Mouse (Mus musculus) midbrain, embryonic 12.5 days (tissue): Measurements from ENCODE around the gene Prl2c3. TPM values are rescaled to one million over a fixed set of nuclear protein-coding genes. Genes with fewer than 3 reads are reported as not detected.
"Not testable (repeated sequence)": the region's sequence is repeated elsewhere in the genome, so short reads cannot be mapped to it uniquely, and the experiment has no call there.

Source experiments
- ATAC-seq: fragments of 200-750 bp; cut with Nextera tagmentation; 2 replicates; pipeline ENCODE4 v1.8.0; 2017; ENCODE audit warnings: low read depth, moderate TSS enrichment, moderate library complexity; ENCODE audit not compliant: low FRiP score
- H3K27ac ChIP-seq: fragments of 300-500 bp; sonication (generic); replicated peaks from 2 replicates; pipeline ENCODE4 v1.5.1; 2016; ENCODE audit warnings: mild to moderate bottlenecking
- H3K27me3 ChIP-seq: fragments of 300-500 bp; sonication (generic); 2 replicates; pipeline ENCODE4 v1.6.1; 2016; ENCODE audit warnings: mild to moderate bottlenecking
- H3K36me3 ChIP-seq: fragments of 300-500 bp; sonication (generic); 2 replicates; pipeline ENCODE4 v1.6.1; 2016
- H3K4me1 ChIP-seq: fragments of 300-500 bp; sonication (generic); 2 replicates; pipeline ENCODE4 v1.6.1; 2016
- H3K4me2 ChIP-seq: fragments of 300-500 bp; sonication (generic); replicated peaks from 2 replicates; pipeline ENCODE4 v1.6.1; 2016; ENCODE audit warnings: mild to moderate bottlenecking, moderate library complexity
- H3K4me3 ChIP-seq: fragments of 300-500 bp; sonication (generic); 2 replicates; pipeline ENCODE4 v1.5.1; 2016; ENCODE audit warnings: mild to moderate bottlenecking
- H3K9ac ChIP-seq: fragments of 300-500 bp; sonication (generic); replicated peaks from 2 replicates; pipeline ENCODE4 v1.6.1; 2016; ENCODE audit warnings: mild to moderate bottlenecking, moderate library complexity
- H3K9me3 ChIP-seq: fragments of 300-500 bp; sonication (generic); 2 replicates; pipeline ENCODE4 v1.6.1; 2016; ENCODE audit warnings: mild to moderate bottlenecking
- WGBS: fragments of 180-500 bp; shearing (Covaris S2); methylation state at CpG from one replicate; pipeline ENCODE4 v1.1.7; 2016; 5-methylcytosine and 5-hydroxymethylcytosine counted together
- polyA plus RNA-seq: library from polyadenylated mRNA; unstranded; fragments of >200 nt; fragmentation: Nextera tagmentation; extraction: Ambion mirVana; gene quantifications from 2 replicates; pipeline ENCODE4 v1.2.1, GENCODE M21; 2016

Gene Prl2c3
- polyA plus RNA-seq, result 0.94 TPM in 1 of 2 replicates, not detected in the other

DNA sequence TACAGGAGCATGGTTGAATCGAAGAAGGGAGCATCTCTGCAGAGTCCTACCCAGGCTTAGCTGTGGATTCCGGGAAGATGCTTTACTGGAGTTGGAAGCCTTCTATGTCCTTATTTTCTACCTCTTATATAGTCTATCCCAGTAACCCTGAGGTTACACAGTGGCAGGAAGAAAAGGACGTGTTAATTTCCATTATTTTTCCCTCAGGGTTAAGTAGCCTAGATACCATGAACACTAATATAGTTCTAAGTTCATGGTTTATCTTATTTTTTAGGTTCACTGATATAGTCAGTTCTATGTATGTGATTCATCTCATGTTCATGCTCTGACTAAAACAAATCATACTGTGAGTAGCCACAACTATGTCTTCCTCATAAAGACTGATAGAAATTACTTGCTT is at the start of gene Prl2c3:
TSS of gene Prl2c3 (minus strand) at position 101 of the 400 bp plus-strand sequence.
- not testable (repeated sequence) for H3K9ac ChIP-seq, H3K4me3 ChIP-seq, H3K27me3 ChIP-seq, H3K4me2 ChIP-seq, H3K4me1 ChIP-seq, ATAC-seq, H3K27ac ChIP-seq, H3K36me3 ChIP-seq
- H3K9me3 ChIP-seq, result peaks cover 16% of the 10 kb centered on the region
- 73% methylated on average over 3 of the region's 3 CpGs for WGBS

DNA sequence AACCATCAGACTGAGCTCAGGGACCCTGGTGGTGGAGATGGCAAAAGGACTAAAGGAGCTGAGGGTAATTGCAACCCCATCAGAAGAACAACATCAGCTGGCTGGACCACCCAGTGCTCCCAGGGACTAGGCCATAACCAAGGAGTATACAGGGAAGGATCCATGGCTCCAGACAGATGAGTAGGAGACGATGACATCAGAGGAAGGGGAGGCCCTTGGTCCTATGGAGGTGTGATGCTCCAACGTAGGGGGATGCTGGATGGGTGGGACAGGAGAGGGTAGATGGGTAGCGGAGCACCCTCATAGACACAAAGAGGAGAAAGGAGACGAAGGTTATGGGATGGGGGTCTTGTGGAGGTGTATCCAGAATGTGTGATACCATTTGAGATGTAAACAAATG is 48.4 kb upstream of the Prl2c3 start:
- peaks cover 38% of the 10 kb centered on the region for H3K9me3 ChIP-seq
- H3K36me3 ChIP-seq, H3K4me2 ChIP-seq, H3K27me3 ChIP-seq, H3K4me3 ChIP-seq, H3K9ac ChIP-seq, H3K27ac ChIP-seq, H3K4me1 ChIP-seq: not testable (repeated sequence)
- WGBS, result 78% methylated on average over 4 of the region's 4 CpGs
- peak; percentile 29; the same call in 1 of the 2 replicates for ATAC-seq

DNA sequence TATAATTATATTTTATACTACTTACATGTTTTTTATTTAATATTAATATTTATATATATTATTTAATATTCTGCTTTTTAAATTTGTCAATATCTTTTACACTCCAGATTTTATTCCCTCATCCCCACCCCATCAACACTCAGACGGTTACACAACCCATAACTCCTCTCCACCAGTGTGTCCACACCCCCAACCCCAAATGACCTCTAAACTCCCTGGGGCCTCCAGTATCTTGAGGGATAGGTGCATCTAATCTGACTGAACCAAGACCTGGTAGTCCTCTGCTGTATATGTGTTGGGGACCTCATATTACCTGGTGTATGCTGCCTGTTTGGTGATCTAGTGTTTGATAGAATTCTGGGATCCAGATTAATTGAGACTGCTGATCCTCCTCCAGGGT is 44.8 kb upstream of the Prl2c3 start:
- not testable (repeated sequence) for H3K4me1 ChIP-seq, H3K27me3 ChIP-seq, H3K4me3 ChIP-seq, H3K9ac ChIP-seq, H3K4me2 ChIP-seq, H3K27ac ChIP-seq, H3K36me3 ChIP-seq
- peaks cover 48% of the 10 kb centered on the region for H3K9me3 ChIP-seq
- WGBS, result 88% methylated on average over 1 of the region's 1 CpGs
- peak; percentile 24; the same call in 1 of the 2 replicates for ATAC-seq

DNA sequence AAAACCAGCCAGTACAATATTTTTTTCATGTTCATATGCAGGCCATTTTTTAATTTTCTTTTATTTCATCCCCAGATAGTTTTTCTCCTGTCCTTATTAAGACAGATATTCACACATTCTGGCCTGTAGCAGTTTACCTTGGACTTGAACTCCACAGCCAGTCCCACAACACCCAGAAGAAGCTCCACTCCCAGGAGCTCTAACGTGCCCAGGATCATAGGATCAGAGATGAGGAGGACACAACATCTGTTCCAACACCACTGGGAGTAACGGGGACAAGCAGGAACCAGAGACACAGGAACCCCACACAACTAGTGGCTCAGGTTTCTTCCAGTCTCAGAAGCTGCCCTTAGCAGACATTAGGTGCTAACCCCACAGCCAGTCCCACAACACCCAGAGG is 37.7 kb upstream of the Prl2c3 start:
- not testable (repeated sequence) for H3K9ac ChIP-seq, H3K27me3 ChIP-seq, H3K4me1 ChIP-seq, H3K4me2 ChIP-seq, H3K4me3 ChIP-seq, H3K36me3 ChIP-seq, H3K27ac ChIP-seq
- peaks cover 68% of the 10 kb centered on the region for H3K9me3 ChIP-seq
- WGBS, result 70% methylated on average over 2 of the region's 2 CpGs
- peak; percentile 45 for ATAC-seq

DNA sequence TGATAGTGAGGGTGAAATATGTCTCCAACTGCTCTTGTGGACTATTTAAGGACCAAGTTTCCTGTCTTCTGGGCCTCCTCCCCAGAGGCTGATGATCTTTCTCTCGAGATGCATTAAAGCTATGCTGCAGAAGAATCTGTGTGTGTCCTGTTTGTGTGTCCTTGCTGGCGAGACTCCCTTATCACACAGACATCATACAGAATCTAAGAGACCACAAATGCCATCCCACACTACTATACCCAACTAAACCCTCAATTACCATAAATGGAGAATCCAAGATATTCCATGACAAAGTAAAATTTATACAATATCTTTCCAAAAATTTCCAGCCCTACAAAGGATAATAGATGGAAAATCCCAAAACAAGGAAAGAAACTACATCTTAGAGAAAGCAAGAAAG is 31.9 kb upstream of the Prl2c3 start:
- 0 out of 2 replicates have a peak, but pooled peaks have one; percentile 34 for ATAC-seq
- no peak overlapping the region for H3K4me3 ChIP-seq
- no peak overlapping the region for H3K9ac ChIP-seq
- no peak overlapping the region for H3K27ac ChIP-seq
- WGBS, result 73% methylated on average over 2 of the region's 2 CpGs
- no peaks in the 10 kb centered on the region for H3K4me1 ChIP-seq
- no peaks in the 10 kb centered on the region for H3K27me3 ChIP-seq
- no peak overlapping the region for H3K4me2 ChIP-seq
- peaks cover 61% of the 10 kb centered on the region for H3K9me3 ChIP-seq
- no peaks in the 10 kb centered on the region for H3K36me3 ChIP-seq

DNA sequence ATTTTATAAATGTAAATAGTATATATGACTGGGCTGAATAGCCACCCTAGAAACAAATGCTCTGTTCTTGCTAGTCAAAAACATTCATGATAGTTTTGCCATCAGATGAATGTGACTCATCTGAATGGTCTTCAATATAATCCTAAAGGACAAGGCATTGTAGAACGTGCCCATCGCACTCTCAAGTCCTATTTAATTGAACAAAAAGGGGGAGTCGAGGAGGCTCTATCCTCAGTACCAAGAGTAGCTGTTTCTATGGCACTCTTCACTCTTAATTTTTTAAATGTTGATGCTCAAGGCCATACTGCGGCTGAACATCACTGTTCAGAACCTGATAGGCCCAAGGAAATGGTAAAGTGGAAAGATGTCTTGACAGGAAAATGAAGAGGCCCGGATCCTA is 29.2 kb upstream of the Prl2c3 start:
- Histone ChIP-seq H3K4me3 (no peak overlapping the region), H3K4me1 (no peaks in the 10 kb centered on the region), H3K4me2 (no peak overlapping the region), H3K9me3 (peaks cover 54% of the 10 kb centered on the region), H3K36me3 (no peaks in the 10 kb centered on the region), H3K27ac (no peak overlapping the region), H3K9ac (no peak overlapping the region), H3K27me3 (no peaks in the 10 kb centered on the region)
- WGBS, result 81% methylated on average over 5 of the region's 5 CpGs
- no peak for ATAC-seq

DNA sequence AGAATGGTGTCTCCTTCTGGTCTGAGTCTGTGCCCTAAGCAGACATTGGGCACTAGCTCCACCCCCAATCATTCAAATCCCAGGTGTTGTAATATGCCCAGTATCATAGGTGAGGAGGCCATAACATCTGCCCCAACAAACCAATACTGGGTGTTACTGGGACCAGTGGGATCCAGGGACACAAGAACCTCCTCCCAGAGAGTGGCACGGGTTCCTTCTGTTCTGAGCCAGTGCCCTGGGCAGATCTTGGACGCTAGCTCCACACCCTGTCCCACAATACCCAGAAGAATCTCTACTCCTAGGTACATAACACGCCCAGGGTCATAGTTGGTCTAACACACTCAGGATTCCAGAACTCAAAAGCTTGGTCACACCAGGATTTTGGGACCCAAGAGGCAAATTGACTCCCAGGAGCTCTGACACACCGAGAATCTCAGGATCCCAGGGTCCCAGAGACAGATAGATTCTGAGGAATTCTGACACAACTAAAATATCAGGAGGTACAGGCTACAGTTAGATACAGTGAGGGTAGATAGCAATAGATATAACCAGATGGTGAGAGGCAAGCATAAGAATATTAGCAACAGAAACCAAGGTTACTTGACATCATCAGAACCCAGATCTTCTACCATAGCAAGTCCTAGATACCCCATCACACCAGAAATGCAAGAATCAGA is 24.8 kb upstream of the Prl2c3 start:
- ATAC-seq, result peak; percentile 76
- H3K9ac ChIP-seq, H3K4me3 ChIP-seq, H3K4me2 ChIP-seq, H3K27me3 ChIP-seq, H3K27ac ChIP-seq, H3K36me3 ChIP-seq, H3K4me1 ChIP-seq: not testable (repeated sequence)
- H3K9me3 ChIP-seq, result peaks cover 28% of the 10 kb centered on the region
- WGBS, result 71% methylated on average over 4 of the region's 4 CpGs

DNA sequence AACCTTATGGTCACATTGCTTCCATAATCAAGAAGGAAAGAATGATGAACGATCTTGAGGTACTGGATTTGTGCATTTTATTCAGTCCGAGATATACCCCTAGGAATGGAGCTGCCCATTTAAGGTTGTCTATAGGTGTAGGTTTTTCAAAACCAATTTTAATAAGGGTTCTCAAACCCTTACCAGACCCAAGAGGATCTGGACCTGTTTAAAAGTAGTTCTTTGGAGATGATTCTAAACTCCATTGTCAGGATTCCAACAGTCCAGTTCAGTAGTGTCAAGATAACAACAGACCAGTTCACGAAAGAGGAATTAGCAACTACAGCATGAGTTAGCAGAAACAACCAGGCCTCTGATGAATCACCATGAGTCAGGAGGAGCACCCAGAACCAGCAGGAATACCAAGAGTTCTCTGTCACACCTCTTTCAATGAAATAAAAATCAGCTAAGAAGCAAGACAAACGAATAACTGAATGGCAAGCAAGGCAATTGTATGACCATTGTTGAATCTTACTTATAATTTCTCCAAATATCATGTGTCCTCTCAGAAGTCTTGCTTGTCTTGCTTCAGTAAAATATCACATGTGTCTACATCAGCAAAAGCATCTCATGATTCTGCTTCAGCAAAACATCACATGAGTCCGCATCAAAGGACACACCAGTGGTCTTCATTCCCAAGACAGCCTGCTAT is 14.0 kb upstream of the Prl2c3 start:
- not testable (repeated sequence) for H3K27ac ChIP-seq
- peaks cover 31% of the 10 kb centered on the region for H3K9me3 ChIP-seq

DNA sequence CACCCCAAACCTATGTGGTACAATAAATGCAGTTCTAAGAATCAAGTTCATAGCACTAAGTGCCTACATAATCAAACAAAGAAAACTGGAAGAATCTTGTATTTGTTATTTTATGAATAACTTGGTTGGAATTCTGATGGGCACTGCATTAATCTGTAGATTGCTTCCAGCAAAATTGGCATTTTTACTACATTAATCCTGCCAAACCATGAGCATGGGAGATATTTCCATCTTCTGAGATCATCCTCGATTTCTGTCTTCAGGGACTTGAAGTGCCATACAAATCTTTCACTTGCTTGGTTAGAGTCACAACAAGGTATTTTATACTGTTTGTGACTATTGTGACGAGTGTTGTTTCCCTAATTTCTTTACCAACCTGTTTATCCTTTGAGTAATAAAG is 9.7 kb upstream of the Prl2c3 start:
- Histone ChIP-seq H3K4me3 (no peak overlapping the region), H3K9ac (no peak overlapping the region), H3K4me1 (no peaks in the 10 kb centered on the region), H3K27ac (no peak overlapping the region), H3K36me3 (no peaks in the 10 kb centered on the region), H3K4me2 (no peak overlapping the region), H3K27me3 (no peaks in the 10 kb centered on the region), H3K9me3 (peaks cover 39% of the 10 kb centered on the region)
- 62% methylated on average over 2 of the region's 2 CpGs for WGBS
- no peak for ATAC-seq

More for the DNA sequence above, 14.0 kb upstream of the Prl2c3 start:
- ATAC-seq, H3K4me2 ChIP-seq, H3K4me1 ChIP-seq, H3K9ac ChIP-seq, H3K27me3 ChIP-seq, H3K4me3 ChIP-seq, H3K36me3 ChIP-seq: not testable (repeated sequence)
- 81% methylated on average over 5 of the region's 5 CpGs for WGBS

DNA sequence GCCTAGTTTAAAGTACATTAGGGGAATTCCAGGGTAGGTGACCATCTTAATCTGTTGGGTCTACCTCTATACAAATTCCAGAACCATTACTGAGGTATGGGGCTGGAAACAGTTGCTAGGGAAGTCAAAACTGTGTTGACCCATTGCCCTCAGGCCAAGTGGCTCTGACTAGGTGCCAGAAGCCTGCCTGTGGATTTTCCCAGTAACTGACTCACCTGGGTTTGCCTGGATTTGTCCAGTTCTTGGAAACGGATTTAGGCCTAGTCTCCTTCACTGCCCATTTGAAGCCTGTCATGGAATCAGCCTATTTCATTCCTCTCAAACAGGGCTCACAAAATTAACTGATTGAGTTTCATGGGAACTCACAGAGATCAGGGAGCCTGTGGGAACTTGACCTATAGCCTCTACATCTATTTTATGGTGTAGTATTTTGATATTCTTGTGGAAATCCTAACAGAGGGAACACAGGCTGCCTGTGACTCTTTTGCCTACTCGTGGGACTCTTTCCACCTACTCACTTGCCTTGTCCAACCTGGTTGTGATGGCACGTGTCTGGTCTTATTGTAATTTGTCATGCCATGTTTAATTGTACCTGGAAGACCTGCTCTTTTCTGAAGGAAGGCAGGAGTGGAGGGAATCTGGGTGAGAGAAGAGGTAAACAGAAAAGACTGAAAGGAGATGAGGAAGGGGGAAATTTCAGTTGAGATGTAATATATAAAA is 9.1 kb upstream of the Prl2c3 start:
- H3K4me2 ChIP-seq, H3K36me3 ChIP-seq, H3K4me1 ChIP-seq, H3K9ac ChIP-seq, H3K4me3 ChIP-seq, H3K27me3 ChIP-seq, H3K27ac ChIP-seq: not testable (repeated sequence)
- WGBS, result 66% methylated on average over 3 of the region's 3 CpGs
- H3K9me3 ChIP-seq, result peaks cover 36% of the 10 kb centered on the region
- 0 out of 2 replicates have a peak, but pooled peaks have one; percentile 9 for ATAC-seq

DNA sequence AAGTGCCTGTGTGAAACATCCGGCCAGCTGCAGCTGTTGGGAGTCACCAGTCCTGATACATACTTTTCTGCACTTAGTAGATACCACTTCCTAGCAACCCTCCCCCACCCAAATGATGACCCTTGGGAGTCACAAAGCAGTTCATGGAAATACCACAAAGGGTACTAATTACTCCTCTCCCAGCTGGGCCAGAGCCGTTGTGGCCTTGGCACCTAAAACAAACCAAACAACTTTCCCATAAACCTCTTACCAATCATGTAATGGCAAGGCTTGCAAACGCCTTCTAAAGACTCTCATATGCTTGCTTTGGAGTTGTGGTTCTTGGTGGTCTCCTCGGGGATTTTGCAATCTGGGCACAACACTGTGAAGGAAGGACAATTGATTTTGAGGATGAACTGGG is 6.6 kb upstream of the Prl2c3 start:
- not testable (repeated sequence) for H3K4me1 ChIP-seq, ATAC-seq, H3K27me3 ChIP-seq, H3K9ac ChIP-seq, H3K27ac ChIP-seq, H3K4me3 ChIP-seq, H3K4me2 ChIP-seq, H3K36me3 ChIP-seq
- WGBS, result 65% methylated on average over 4 of the region's 4 CpGs
- H3K9me3 ChIP-seq, result peaks cover 27% of the 10 kb centered on the region

DNA sequence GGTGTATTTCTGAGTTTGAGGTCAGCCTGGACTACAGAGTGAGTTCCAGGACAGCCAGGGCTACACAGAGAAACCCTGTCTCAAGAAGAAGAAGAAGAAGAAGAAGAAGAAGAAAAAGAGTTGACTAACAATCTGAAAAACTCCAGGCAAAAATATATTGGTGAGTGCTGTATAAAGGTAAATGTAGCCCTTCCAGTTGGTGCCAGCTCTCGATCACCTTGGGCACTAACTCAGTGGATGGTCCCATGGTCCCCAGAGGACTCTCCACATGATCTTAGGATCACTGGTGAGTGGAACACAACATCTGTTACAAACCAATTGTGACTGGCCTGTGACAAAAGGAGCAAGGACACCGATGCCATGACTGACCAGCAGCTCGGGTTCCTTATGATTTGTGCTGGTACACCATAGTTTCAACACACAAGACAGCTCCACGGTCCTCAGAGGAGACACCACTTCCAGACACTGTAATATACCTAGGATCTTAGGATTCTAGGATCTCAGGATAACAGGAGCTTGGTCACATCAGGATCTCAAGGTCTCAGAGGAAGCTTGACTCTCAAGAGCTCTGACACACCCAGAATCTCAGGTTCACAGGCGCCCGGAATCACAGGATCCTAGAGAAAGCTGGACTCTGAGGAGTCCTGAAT is 30.3 kb downstream of the Prl2c3 start:
- not testable (repeated sequence) for H3K4me2 ChIP-seq, H3K4me1 ChIP-seq, H3K4me3 ChIP-seq, ATAC-seq, H3K27me3 ChIP-seq, H3K27ac ChIP-seq, H3K36me3 ChIP-seq, H3K9ac ChIP-seq
- H3K9me3 ChIP-seq, result peaks cover 10% of the 10 kb centered on the region; the same call in 1 of the 2 replicates
- WGBS, result 85% methylated on average over 6 of the region's 6 CpGs
